Mouse (Mus musculus): ENCODE measurements at regions not wholly inside any gene's neighbourhood (a gene's known extent, or its start where the extent isn't known, plus 50 kb on each side); places are given as distances from the start of the nearest gene placed in this dataset.

- TF ChIP-seq CTCF (IDR thresholded peaks at IDR 0.05; ENCODE audit: extremely low read depth, insufficient read length, insufficient replicate concordance, low read depth, low read length) (no peak), POLR2A (IDR thresholded peaks at IDR 0.05; ENCODE audit: low read depth, low read length) (no peak)
Observed at GRCm38 (mm10) chr9:42184104-42184635, 60.1 kb upstream of the Sorl1 start.

All from small intestine, adult 2 months (tissue).